Mouse (Mus musculus) MEL (cell line): Measurements from ENCODE around the gene Dnajc9.

Source experiments
- CTCF ChIP-seq, 3 experiments: IDR thresholded peaks in 2 of 3; conservative IDR thresholded peaks in 1 of 3; 2 replicates each; pipeline ENCODE4 v1.5.1; 2011 to 2012; ENCODE audit warnings: low read length in 3 of 3, low read depth in 2 of 3, mild to moderate bottlenecking in 2 of 3, improper control_type of control experiment in 1 of 3, inconsistent platforms in 1 of 3, mixed read lengths in 1 of 3, moderate library complexity in 1 of 3; ENCODE audit not compliant: control insufficient read depth in 1 of 3, insufficient read depth in 1 of 3, poor library complexity in 1 of 3, severe bottlenecking in 1 of 3
- EP300 ChIP-seq, 2 experiments: IDR thresholded peaks; 2 replicates each; pipeline ENCODE4 v1.6.1; 2011; ENCODE audit warnings: improper control_type of control experiment in 2 of 2, low read length in 2 of 2, low read depth in 1 of 2, mild to moderate bottlenecking in 1 of 2
- NRF1 ChIP-seq: IDR thresholded peaks from 2 replicates; pipeline ENCODE4 v1.6.1; 2014; ENCODE audit warnings: low read depth, mild to moderate bottlenecking, inconsistent platforms, low read length, improper control_type of control experiment, moderate library complexity; ENCODE audit not compliant: poor library complexity, insufficient read depth, severe bottlenecking
- POLR2A ChIP-seq, 2 experiments: IDR thresholded peaks; 2 replicates each; pipeline ENCODE4 v1.6.1; 2011 to 2012; ENCODE audit warnings: low read length in 2 of 2, mild to moderate bottlenecking in 2 of 2, control low read depth in 1 of 2, improper control_type of control experiment in 1 of 2, low read depth in 1 of 2, moderate library complexity in 1 of 2; ENCODE audit not compliant: control insufficient read depth in 1 of 2, insufficient read depth in 1 of 2, poor library complexity in 1 of 2
- TCF12 ChIP-seq: IDR thresholded peaks from 2 replicates; pipeline ENCODE4 v1.6.1; 2014; ENCODE audit warnings: low read depth, mild to moderate bottlenecking, inconsistent platforms, low read length, improper control_type of control experiment, moderate library complexity

DNA sequence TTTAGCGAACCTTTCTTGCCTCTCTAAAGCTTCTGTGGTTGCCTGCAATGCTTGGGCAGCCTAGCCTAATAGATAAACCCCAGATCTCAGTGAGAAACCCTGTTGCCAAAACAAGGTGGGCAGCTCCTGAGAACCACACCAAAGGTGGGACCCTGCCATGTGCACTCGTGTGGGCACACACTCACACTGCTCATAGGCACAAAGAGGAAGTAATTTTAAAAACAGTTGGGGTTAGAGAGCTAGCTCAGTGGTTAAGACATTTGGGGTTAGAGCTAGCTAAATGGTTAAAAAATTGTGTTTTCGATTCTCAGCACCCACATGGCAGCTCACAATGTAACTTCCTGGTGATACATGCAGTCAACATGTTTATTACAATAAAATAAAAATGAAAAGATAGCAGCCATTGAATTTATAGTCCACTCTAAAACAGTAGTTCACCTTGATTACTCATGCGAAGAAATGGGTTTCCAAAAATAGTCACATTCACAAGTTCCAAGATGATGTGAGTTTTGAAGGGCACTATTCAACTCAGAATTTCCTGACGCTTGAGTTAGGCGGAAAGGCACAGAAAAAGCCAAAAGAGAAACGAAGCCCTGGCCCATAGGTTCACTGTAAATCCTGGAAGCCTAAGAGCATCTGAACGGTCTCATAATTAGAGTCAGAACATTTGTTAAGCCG lies 8.8 kb downstream of the Dnajc9 start:
- TF ChIP-seq EP300 (IDR thresholded peaks at IDR 0.05; ENCODE audit: low read depth in 1 of 2, low read length in 2 of 2) (no peak), NRF1 (no peak), TCF12 (no peak), CTCF (IDR thresholded peaks at IDR 0.05 in 2 of 3, conservative IDR thresholded peaks at IDR 0.05 in 1 of 3; ENCODE audit: control insufficient read depth in 1 of 3, insufficient read depth in 1 of 3, low read depth in 2 of 3, low read length in 3 of 3, poor library complexity in 1 of 3, severe bottlenecking in 1 of 3) (no peak), POLR2A (IDR thresholded peaks at IDR 0.05; ENCODE audit: control insufficient read depth in 1 of 2, insufficient read depth in 1 of 2, low read depth in 1 of 2, low read length in 2 of 2, poor library complexity in 1 of 2) (no peak)
